Mouse (Mus musculus): ENCODE data around the gene Pdlim1. TPM values are rescaled to one million over a fixed set of nuclear protein-coding genes. Genes with fewer than 3 reads are reported as not detected.

Gene Pdlim1
- polyA plus RNA-seq, 1 experiment from 2014 or later: 192 TPM

DNA sequence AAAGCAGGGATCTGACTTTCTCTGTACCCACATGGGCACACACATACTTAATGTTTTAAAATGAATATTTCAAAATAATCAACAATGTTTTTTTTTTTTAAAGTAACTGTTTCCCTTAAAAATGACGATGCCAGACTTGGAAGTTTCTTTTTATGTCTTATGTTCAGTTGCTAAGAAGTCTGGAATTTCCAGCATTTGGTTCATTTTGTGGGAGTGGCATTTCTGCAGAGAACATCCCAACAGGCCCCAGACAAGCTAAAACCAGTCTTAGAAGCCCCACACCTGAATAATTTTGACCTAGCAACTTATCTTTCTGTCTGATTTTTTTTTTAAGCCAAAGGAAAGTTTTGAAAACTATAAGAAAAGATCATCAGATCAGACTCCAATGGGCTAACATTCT lies 16.1 kb downstream of the Pdlim1 start:
- no peaks in the 10 kb centered on the region for H3K9me3 ChIP-seq
- 48% methylated on average over 1 of the region's 1 CpGs for WGBS

DNA sequence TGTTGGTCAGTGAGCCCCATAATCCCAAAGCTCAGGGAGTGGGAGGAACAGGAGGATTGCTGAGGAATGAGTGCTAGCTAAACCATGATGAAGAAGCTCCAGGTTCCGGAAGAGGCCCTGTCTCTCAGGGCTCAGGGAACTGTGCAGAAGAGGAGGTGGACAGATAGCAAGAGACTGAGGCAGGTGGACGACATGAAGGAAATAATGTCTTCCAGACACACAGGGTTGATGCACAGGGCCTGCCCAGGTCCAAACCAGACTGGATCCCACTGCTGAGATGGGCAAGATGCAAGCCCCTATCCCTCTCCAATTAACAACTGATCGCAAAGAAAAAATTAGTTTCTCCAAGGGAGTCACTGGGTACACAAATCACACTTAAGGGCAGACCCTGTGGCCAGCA lies 16.9 kb downstream of the Pdlim1 start:
- 80% methylated on average over 3 of the region's 3 CpGs for WGBS
- Histone ChIP-seq H3K27me3 (replicated peaks) (no peaks in the 10 kb centered on the region), H3K4me3 (replicated peaks) (no peak overlapping the region)

More for the DNA sequence above, 16.1 kb downstream of the Pdlim1 start:
- H3K4me1 ChIP-seq: peaks cover 9% of the 10 kb centered on the region; the same call in 1 of the 2 replicates
- H3K27me3 ChIP-seq (replicated peaks): no peaks in the 10 kb centered on the region
- ATAC-seq (ENCODE audit: insufficient read depth, low FRiP score, low read depth): no peak
- no peak overlapping the region for H3K4me3 ChIP-seq (replicated peaks)
- H3K4me2 ChIP-seq: no peak overlapping the region
- no peak overlapping the region for H3K9ac ChIP-seq
- 0 out of 2 replicates have a peak overlapping the region, but pooled peaks have one; percentile 16 for H3K27ac ChIP-seq
- no peaks in the 10 kb centered on the region for H3K36me3 ChIP-seq

GRCm38 (mm10) chr19:40253768-40254167 lies 17.9 kb downstream of the Pdlim1 start:
- Histone ChIP-seq H3K9me3 (no peaks in the 10 kb centered on the region), H3K4me1 (peaks cover 9% of the 10 kb centered on the region; the same call in 1 of the 2 replicates), H3K4me3 (replicated peaks) (no peak overlapping the region), H3K27me3 (replicated peaks) (no peaks in the 10 kb centered on the region), H3K36me3 (no peaks in the 10 kb centered on the region), H3K27ac (no peak overlapping the region), H3K9ac (no peak overlapping the region), H3K4me2 (no peak overlapping the region)
- no peak for ATAC-seq (ENCODE audit: insufficient read depth, low FRiP score, low read depth)
- 44% methylated on average over 13 of the region's 13 CpGs for WGBS

More for the DNA sequence above, 16.9 kb downstream of the Pdlim1 start:
- H3K36me3 ChIP-seq: no peaks in the 10 kb centered on the region
- H3K27ac ChIP-seq: no peak overlapping the region
- H3K9me3 ChIP-seq: no peaks in the 10 kb centered on the region
- ATAC-seq (ENCODE audit: insufficient read depth, low FRiP score, low read depth): no peak
- H3K9ac ChIP-seq: no peak overlapping the region
- no peak overlapping the region for H3K4me2 ChIP-seq
- H3K4me1 ChIP-seq: peaks cover 9% of the 10 kb centered on the region; the same call in 1 of the 2 replicates

DNA sequence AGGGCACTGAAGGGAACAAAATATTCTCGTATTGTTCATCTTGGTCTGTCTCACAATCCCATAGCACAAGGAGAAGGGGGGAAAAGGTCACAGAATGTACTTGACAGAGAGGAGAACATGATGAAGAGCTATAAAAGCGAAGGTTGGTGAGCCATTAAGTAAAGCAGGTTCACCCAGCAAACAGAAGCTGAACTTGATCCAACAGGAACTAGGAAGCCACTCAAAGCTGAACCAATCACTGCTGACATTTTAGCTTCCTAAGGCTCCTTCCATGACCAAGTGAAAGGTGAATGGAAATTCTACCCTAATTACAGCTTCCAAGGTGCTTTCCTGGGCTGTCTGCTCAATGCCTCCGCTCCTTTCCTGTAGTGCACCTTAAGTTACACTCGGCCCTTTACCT lies 20.5 kb downstream of the Pdlim1 start:
- no peaks in the 10 kb centered on the region for H3K9me3 ChIP-seq
- no peak for ATAC-seq (ENCODE audit: insufficient read depth, low FRiP score, low read depth)
- no peak overlapping the region for H3K4me3 ChIP-seq (replicated peaks)
- no peak overlapping the region for H3K9ac ChIP-seq
- no peak overlapping the region for H3K27ac ChIP-seq
- no peaks in the 10 kb centered on the region for H3K4me1 ChIP-seq
- no peaks in the 10 kb centered on the region for H3K36me3 ChIP-seq
- 84% methylated on average over 4 of the region's 4 CpGs for WGBS
- no peaks in the 10 kb centered on the region for H3K27me3 ChIP-seq (replicated peaks)
- H3K4me2 ChIP-seq: no peak overlapping the region

DNA sequence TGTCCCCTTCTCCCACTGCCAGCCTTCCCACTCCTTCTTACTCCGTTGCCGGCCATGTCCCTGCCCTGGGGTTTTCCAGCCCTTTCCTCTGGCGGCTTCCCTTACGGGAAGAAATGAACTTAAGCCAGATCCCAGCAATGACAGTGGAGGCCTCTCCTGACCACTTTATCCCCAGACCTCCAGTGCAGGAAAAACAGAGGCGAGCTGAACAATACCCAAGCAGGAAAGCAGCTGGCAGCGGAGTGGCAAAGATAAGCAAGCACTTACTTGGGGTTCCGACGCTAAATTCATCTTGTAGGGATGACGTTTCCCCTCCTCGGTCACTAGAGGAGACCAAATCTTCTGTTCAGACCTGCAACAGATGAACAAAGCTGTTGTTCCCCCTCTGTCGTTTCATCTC lies 22.3 kb downstream of the Pdlim1 start:
- H3K9me3 ChIP-seq: no peaks in the 10 kb centered on the region
- no peak overlapping the region for H3K27ac ChIP-seq
- no peak overlapping the region for H3K4me3 ChIP-seq (replicated peaks)
- H3K4me1 ChIP-seq: no peaks in the 10 kb centered on the region
- H3K4me2 ChIP-seq: no peak overlapping the region
- no peak overlapping the region for H3K9ac ChIP-seq
- WGBS: 67% methylated on average over 11 of the region's 11 CpGs
- no peaks in the 10 kb centered on the region for H3K27me3 ChIP-seq (replicated peaks)
- no peaks in the 10 kb centered on the region for H3K36me3 ChIP-seq
- no peak for ATAC-seq (ENCODE audit: insufficient read depth, low FRiP score, low read depth)

DNA sequence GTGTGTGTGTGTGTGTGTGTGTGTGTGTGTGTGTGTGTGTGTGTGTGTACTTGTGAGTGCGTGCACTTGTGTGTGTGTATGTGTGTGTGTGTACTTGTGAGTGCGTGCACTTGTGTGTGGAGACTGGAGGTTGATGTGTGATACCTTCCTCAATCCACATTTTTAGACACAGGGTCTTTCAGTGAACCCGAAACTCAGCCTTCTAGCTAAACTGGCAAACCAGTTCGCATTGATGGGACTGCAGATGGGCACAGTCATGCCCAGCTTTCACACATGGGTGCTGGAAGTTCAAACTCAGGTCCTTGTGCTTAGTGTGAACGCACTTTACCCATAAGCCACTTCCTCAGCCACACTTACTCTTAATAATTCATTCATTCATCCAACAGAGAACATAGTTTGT lies 23.2 kb downstream of the Pdlim1 start:
- H3K27me3 ChIP-seq (replicated peaks): no peaks in the 10 kb centered on the region
- no peaks in the 10 kb centered on the region for H3K36me3 ChIP-seq
- no peak for ATAC-seq (ENCODE audit: insufficient read depth, low FRiP score, low read depth)
- H3K4me3 ChIP-seq (replicated peaks): no peak overlapping the region
- H3K4me2 ChIP-seq: no peak overlapping the region
- no peak overlapping the region for H3K27ac ChIP-seq
- H3K4me1 ChIP-seq: no peaks in the 10 kb centered on the region
- no peak overlapping the region for H3K9ac ChIP-seq
- H3K9me3 ChIP-seq: no peaks in the 10 kb centered on the region
- WGBS: 95% methylated on average over 5 of the region's 5 CpGs

DNA sequence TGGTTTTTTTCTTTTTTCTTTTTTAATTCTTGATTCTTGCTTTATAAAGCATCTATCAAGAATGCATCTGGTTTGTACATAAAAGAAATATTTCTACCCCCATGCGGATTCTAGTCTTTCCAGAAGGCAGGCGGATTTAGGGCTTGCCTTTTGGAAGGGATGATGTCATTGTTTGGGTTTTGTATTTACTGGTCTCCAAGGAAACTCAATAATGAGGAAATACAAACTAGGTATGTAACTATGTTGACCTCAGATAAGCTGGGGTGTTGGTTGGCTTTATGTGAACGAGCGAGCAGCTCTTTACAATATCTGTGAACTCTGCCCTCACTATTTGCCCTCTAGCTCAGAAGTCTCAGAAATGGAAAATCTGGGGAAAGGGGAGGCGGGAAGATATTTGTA lies 24.4 kb downstream of the Pdlim1 start:
- peak; percentile 88 for ATAC-seq (ENCODE audit: insufficient read depth, low FRiP score, low read depth)
- no peak overlapping the region for H3K4me2 ChIP-seq
- WGBS: 35% methylated on average over 5 of the region's 5 CpGs

GRCm38 (mm10) chr19:40246646-40247267 lies 24.9 kb downstream of the Pdlim1 start:
- no peak overlapping the region for H3K27ac ChIP-seq
- 0 out of 2 replicates have a peak, but pooled peaks cover 4% of the 10 kb centered on the region for H3K36me3 ChIP-seq
- H3K9ac ChIP-seq: no peak overlapping the region
- no peak for ATAC-seq (ENCODE audit: insufficient read depth, low FRiP score, low read depth)
- H3K27me3 ChIP-seq (replicated peaks): no peaks in the 10 kb centered on the region
- H3K4me3 ChIP-seq (replicated peaks): no peak overlapping the region
- H3K4me2 ChIP-seq: no peak overlapping the region
- WGBS: 84% methylated on average over 7 of the region's 7 CpGs
- H3K4me1 ChIP-seq: no peaks in the 10 kb centered on the region
- no peaks in the 10 kb centered on the region for H3K9me3 ChIP-seq

More for the DNA sequence above, 24.4 kb downstream of the Pdlim1 start:
- no peak overlapping the region for H3K4me3 ChIP-seq (replicated peaks)
- H3K27ac ChIP-seq: no peak overlapping the region
- 0 out of 2 replicates have a peak, but pooled peaks cover 4% of the 10 kb centered on the region for H3K36me3 ChIP-seq
- H3K9me3 ChIP-seq: no peaks in the 10 kb centered on the region
- H3K9ac ChIP-seq: no peak overlapping the region
- no peaks in the 10 kb centered on the region for H3K4me1 ChIP-seq
- no peaks in the 10 kb centered on the region for H3K27me3 ChIP-seq (replicated peaks)

- 0 out of 2 replicates have a peak, but pooled peaks cover 4% of the 10 kb centered on the region for H3K36me3 ChIP-seq
- H3K27ac ChIP-seq: peak overlapping the region; percentile 31; the same call in 1 of the 2 replicates
- H3K9ac ChIP-seq: no peak overlapping the region
- H3K27me3 ChIP-seq (replicated peaks): no peaks in the 10 kb centered on the region
- no peaks in the 10 kb centered on the region for H3K9me3 ChIP-seq
- 56% methylated on average over 14 of the region's 14 CpGs for WGBS
- H3K4me2 ChIP-seq: no peak overlapping the region
- ATAC-seq (ENCODE audit: insufficient read depth, low FRiP score, low read depth): peak; percentile 28; the same call in 1 of the 2 replicates
- H3K4me3 ChIP-seq (replicated peaks): no peak overlapping the region
- H3K4me1 ChIP-seq: peaks cover 9% of the 10 kb centered on the region; the same call in 1 of the 2 replicates
These were observed 30.6 kb downstream of the Pdlim1 start for GRCm38 (mm10) chr19:40240838-40241689.

GRCm38 (mm10) chr19:40240360-40240759 lies 31.3 kb downstream of the Pdlim1 start:
- H3K27me3 ChIP-seq (replicated peaks): no peaks in the 10 kb centered on the region
- no peak overlapping the region for H3K9ac ChIP-seq
- H3K4me3 ChIP-seq (replicated peaks): no peak overlapping the region
- no peak overlapping the region for H3K4me2 ChIP-seq
- ATAC-seq (ENCODE audit: insufficient read depth, low FRiP score, low read depth): no peak
- H3K9me3 ChIP-seq: no peaks in the 10 kb centered on the region
- H3K27ac ChIP-seq: 0 out of 2 replicates have a peak overlapping the region, but pooled peaks have one; percentile 31
- H3K4me1 ChIP-seq: peaks cover 9% of the 10 kb centered on the region; the same call in 1 of the 2 replicates
- WGBS: 68% methylated on average over 6 of the region's 6 CpGs
- H3K36me3 ChIP-seq: 0 out of 2 replicates have a peak, but pooled peaks cover 4% of the 10 kb centered on the region

- ATAC-seq (ENCODE audit: insufficient read depth, low FRiP score, low read depth): no peak
- Histone ChIP-seq H3K27me3 (replicated peaks) (no peaks in the 10 kb centered on the region), H3K9me3 (no peaks in the 10 kb centered on the region), H3K9ac (no peak overlapping the region), H3K36me3 (0 out of 2 replicates have a peak, but pooled peaks cover 4% of the 10 kb centered on the region), H3K4me2 (no peak overlapping the region), H3K27ac (no peak overlapping the region), H3K4me1 (peaks cover 9% of the 10 kb centered on the region; the same call in 1 of the 2 replicates), H3K4me3 (replicated peaks) (no peak overlapping the region)
- WGBS: 62% methylated on average over 6 of the region's 6 CpGs
These were observed 33.3 kb downstream of the Pdlim1 start for GRCm38 (mm10) chr19:40238175-40238850.

Measured in stomach, embryonic 15.5 days (tissue).